Mouse (Mus musculus) midbrain, embryonic 14.5 days (tissue): ENCODE measurements around the gene Dhodh. TPM values are rescaled to one million over a fixed set of nuclear protein-coding genes. Genes with fewer than 3 reads are reported as not detected.

ENCODE experiments used
- ATAC-seq: fragments of 200-750 bp; cut with Nextera tagmentation; 2 replicates; pipeline ENCODE4 v1.8.0; 2017; ENCODE audit warnings: moderate number of reproducible peaks, moderate library complexity; ENCODE audit not compliant: low FRiP score, low TSS enrichment
- DNase-seq: peaks from one replicate; pipeline ENCODE4 v3.0.0-alpha.2; 2015
- H3K27ac ChIP-seq: fragments of 300-500 bp; sonication (generic); replicated peaks from 2 replicates; pipeline ENCODE4 v1.5.1; 2014; ENCODE audit warnings: mild to moderate bottlenecking, low read depth, low read length, moderate library complexity
- H3K27me3 ChIP-seq: fragments of 300-500 bp; sonication (generic); 2 replicates; pipeline ENCODE4 v1.6.1; 2014; ENCODE audit warnings: low read length, control low read depth, mixed read lengths; ENCODE audit not compliant: control insufficient read depth, insufficient read depth
- H3K36me3 ChIP-seq: fragments of 300-500 bp; sonication (generic); 2 replicates; pipeline ENCODE4 v1.6.1; 2014; ENCODE audit warnings: low read length, control low read depth; ENCODE audit not compliant: control insufficient read depth, insufficient read depth
- H3K4me1 ChIP-seq: fragments of 300-500 bp; sonication (generic); 2 replicates; pipeline ENCODE4 v1.6.1; 2014; ENCODE audit warnings: mild to moderate bottlenecking, antibody characterized with exemption, low read length, control low read depth; ENCODE audit not compliant: control insufficient read depth, insufficient read depth
- H3K4me2 ChIP-seq: fragments of 300-500 bp; sonication (generic); 2 replicates; pipeline ENCODE4 v1.6.1; 2014; ENCODE audit warnings: mild to moderate bottlenecking, low read length, moderate library complexity
- H3K4me3 ChIP-seq: fragments of 300-500 bp; sonication (generic); replicated peaks from 2 replicates; pipeline ENCODE4 v1.5.1; 2014; ENCODE audit warnings: low read depth, low read length
- H3K9ac ChIP-seq: fragments of 300-500 bp; sonication (generic); replicated peaks from 2 replicates; pipeline ENCODE4 v1.6.1; 2014; ENCODE audit warnings: mild to moderate bottlenecking, low read length, moderate library complexity
- H3K9me3 ChIP-seq: fragments of 300-500 bp; sonication (generic); 2 replicates; pipeline ENCODE4 v1.6.1; 2016; ENCODE audit warnings: low read length, control low read depth, mixed read lengths; ENCODE audit not compliant: control insufficient read depth
- WGBS: fragments of 180-500 bp; shearing (Covaris S2); extraction: QIAGEN DNeasy Blood & Tissue Kit; methylation state at CpG from one replicate; pipeline ENCODE4 v1.1.7; 2014; 5-methylcytosine and 5-hydroxymethylcytosine counted together
- polyA plus RNA-seq: library from polyadenylated mRNA; unstranded; fragments of >200 nt; fragmentation: Nextera tagmentation; extraction: Ambion mirVana; gene quantifications from 2 replicates; pipeline ENCODE4 v1.2.1, GENCODE M21; 2014

The Dhodh gene
- polyA plus RNA-seq, 1 experiment from 2014 or later = 28.7 TPM

- H3K9me3 ChIP-seq = no peaks in the 10 kb centered on the region
- H3K4me2 ChIP-seq = no peak overlapping the region
- no peak for ATAC-seq
- no peaks in the 10 kb centered on the region for H3K4me1 ChIP-seq
- no peak overlapping the region for H3K4me3 ChIP-seq
- H3K27ac ChIP-seq = no peak overlapping the region
- no peak for DNase-seq
- no peak overlapping the region for H3K9ac ChIP-seq
- peaks cover 6% of the 10 kb centered on the region for H3K36me3 ChIP-seq
- WGBS = 66% methylated on average over 5 of the region's 5 CpGs
- H3K27me3 ChIP-seq = no peaks in the 10 kb centered on the region
Observed at GRCm38 (mm10) chr8:109542165-109542564, 66.3 kb downstream of the Dhodh start.

Other genes starting within 250 kb of the Dhodh start
- gene Pmfbp1, start 114.6 kb downstream of the Dhodh start, polyA plus RNA-seq = 3.3 and 3.5 TPM in 2 replicates
- 15.6 and 15.8 TPM in 2 replicates for gene Dhx38, start 42.8 kb downstream of the Dhodh start, polyA plus RNA-seq
- gene Txnl4b, start 42.8 kb downstream of the Dhodh start, polyA plus RNA-seq = 27.6 and 33.3 TPM in 2 replicates
- not detected in 2 replicates for gene Hp, start 29.5 kb downstream of the Dhodh start, polyA plus RNA-seq
- 0.12 TPM in 1 of 2 replicates, not detected in the other for gene Pkd1l3, start 5.8 kb upstream of the Dhodh start, polyA plus RNA-seq
- 158 and 187 TPM in 2 replicates for gene Ist1, start 84.6 kb upstream of the Dhodh start, polyA plus RNA-seq
- gene Zfp821, start 96.9 kb upstream of the Dhodh start, polyA plus RNA-seq = 87.5 and 95.2 TPM in 2 replicates
- gene Atxn1l, start 129.1 kb upstream of the Dhodh start, polyA plus RNA-seq = 3.1 and 4.4 TPM in 2 replicates
- 33.9 and 43.4 TPM in 2 replicates for gene Ap1g1, start 169.9 kb upstream of the Dhodh start, polyA plus RNA-seq